Mouse (Mus musculus) lung, embryonic 14.5 days (tissue): Measurements from ENCODE around the gene Mfsd2b. TPM values are rescaled to one million over a fixed set of nuclear protein-coding genes. Genes with fewer than 3 reads are reported as not detected.
"Not testable (repeated sequence)": the region's sequence is repeated elsewhere in the genome, so short reads cannot be mapped to it uniquely, and the experiment has no call there.

Experiments
- ATAC-seq: fragments of 200-750 bp; cut with Nextera tagmentation; 2 replicates; pipeline ENCODE4 v1.8.0; 2017; ENCODE audit warnings: mild to moderate bottlenecking, moderate TSS enrichment, moderate library complexity; ENCODE audit not compliant: insufficient read depth
- DNase-seq: peaks from one replicate; pipeline ENCODE4 v3.0.0-alpha.2; 2015
- H3K27ac ChIP-seq: fragments of 300-500 bp; sonication (generic); 2 replicates; pipeline ENCODE4 v1.5.1; 2014; ENCODE audit warnings: low read depth, mild to moderate bottlenecking, moderate library complexity
- H3K27me3 ChIP-seq: fragments of 300-500 bp; sonication (generic); 2 replicates; pipeline ENCODE4 v1.6.1; 2014; ENCODE audit warnings: low read length, control low read depth; ENCODE audit not compliant: insufficient read depth
- H3K36me3 ChIP-seq: fragments of 300-500 bp; sonication (generic); 2 replicates; pipeline ENCODE4 v1.6.1; 2014; ENCODE audit warnings: control low read depth; ENCODE audit not compliant: insufficient read depth
- H3K4me1 ChIP-seq: fragments of 300-500 bp; sonication (generic); 2 replicates; pipeline ENCODE4 v1.6.1; 2014; ENCODE audit warnings: antibody characterized with exemption, control low read depth; ENCODE audit not compliant: insufficient read depth
- H3K4me2 ChIP-seq: fragments of 300-500 bp; sonication (generic); 2 replicates; pipeline ENCODE4 v1.6.1; 2014; ENCODE audit warnings: mild to moderate bottlenecking
- H3K4me3 ChIP-seq: fragments of 300-500 bp; sonication (generic); 2 replicates; pipeline ENCODE4 v1.5.1; 2014; ENCODE audit warnings: low read depth, low read length
- H3K9ac ChIP-seq: fragments of 300-500 bp; sonication (generic); 2 replicates; pipeline ENCODE4 v1.6.1; 2014
- H3K9me3 ChIP-seq: fragments of 300-500 bp; sonication (generic); 2 replicates; pipeline ENCODE4 v1.6.1; 2016; ENCODE audit warnings: low read depth, low read length, control low read depth
- CTCF ChIP-seq: IDR thresholded peaks from 2 replicates; pipeline ENCODE4 v1.5.1; 2016; ENCODE audit warnings: antibody characterized with exemption, low read depth
- WGBS: fragments of 180-500 bp; shearing (Covaris S2); extraction: QIAGEN DNeasy Blood & Tissue Kit; methylation state at CpG from one replicate; pipeline ENCODE4 v1.1.7; 2014; 5-methylcytosine and 5-hydroxymethylcytosine counted together
- polyA plus RNA-seq: library from polyadenylated mRNA; unstranded; fragments of >200 nt; fragmentation: Nextera tagmentation; extraction: Ambion mirVana; gene quantifications from 2 replicates; pipeline ENCODE4 v1.2.1, GENCODE M21; 2014

The Mfsd2b gene
- polyA plus RNA-seq, 1 experiment from 2014 or later: 2.9 TPM

- ATAC-seq (no peak), DNase-seq (no peak)
- Histone ChIP-seq H3K9me3 (no peaks in the 10 kb centered on the region), H3K4me1 (no peaks in the 10 kb centered on the region), H3K27ac (no peak overlapping the region), H3K27me3 (no peaks in the 10 kb centered on the region), H3K4me2 (no peak overlapping the region), H3K4me3 (no peak overlapping the region), H3K9ac (no peak overlapping the region), H3K36me3 (no peaks in the 10 kb centered on the region)
- no peak for TF ChIP-seq CTCF
These were observed 14.6 kb upstream of the Mfsd2b start for GRCm38 (mm10) chr12:4888739-4889138.

GRCm38 (mm10) chr12:4886581-4886980 is 12.4 kb upstream of the Mfsd2b start:
- ATAC-seq, H3K4me2 ChIP-seq, H3K27ac ChIP-seq, H3K4me1 ChIP-seq, H3K9ac ChIP-seq, H3K9me3 ChIP-seq, H3K27me3 ChIP-seq, DNase-seq, H3K4me3 ChIP-seq: not testable (repeated sequence)
- H3K36me3 ChIP-seq: peaks cover 12% of the 10 kb centered on the region
- whole genome bisulfite sequencing: 91% methylated on average over 4 of the region's 4 CpGs

- Histone ChIP-seq H3K36me3 (peaks cover 14% of the 10 kb centered on the region), H3K4me2 (no peak overlapping the region), H3K9ac (no peak overlapping the region), H3K27me3 (no peaks in the 10 kb centered on the region), H3K9me3 (no peaks in the 10 kb centered on the region), H3K4me1 (no peaks in the 10 kb centered on the region), H3K4me3 (no peak overlapping the region), H3K27ac (no peak overlapping the region)
- WGBS: 66% methylated on average over 1 of the region's 1 CpGs
- ATAC-seq (no peak), DNase-seq (no peak)
- TF ChIP-seq CTCF: no peak
These were observed 10.9 kb upstream of the Mfsd2b start for GRCm38 (mm10) chr12:4885062-4885461.

- peaks cover 14% of the 10 kb centered on the region for H3K36me3 ChIP-seq
- 47% methylated on average over 2 of the region's 2 CpGs for WGBS
- H3K4me1 ChIP-seq: no peaks in the 10 kb centered on the region
- no peaks in the 10 kb centered on the region for H3K9me3 ChIP-seq
- no peak for TF ChIP-seq CTCF
- no peak for ATAC-seq
- H3K9ac ChIP-seq: no peak overlapping the region
- DNase-seq: no peak
- no peak overlapping the region for H3K4me3 ChIP-seq
- H3K27ac ChIP-seq: no peak overlapping the region
- no peak overlapping the region for H3K4me2 ChIP-seq
- no peaks in the 10 kb centered on the region for H3K27me3 ChIP-seq
These were observed 7.9 kb upstream of the Mfsd2b start for GRCm38 (mm10) chr12:4882086-4882485.

- Histone ChIP-seq H3K27me3 (no peaks in the 10 kb centered on the region), H3K9me3 (no peaks in the 10 kb centered on the region), H3K36me3 (peaks cover 14% of the 10 kb centered on the region), H3K4me1 (peaks cover under 1% of the 10 kb centered on the region; the same call in 1 of the 2 replicates), H3K4me3 (no peak overlapping the region), H3K9ac (no peak overlapping the region), H3K4me2 (no peak overlapping the region), H3K27ac (no peak overlapping the region)
- TF ChIP-seq CTCF: peak; percentile 16; the same call in 1 of the 2 replicates
- peak; percentile 27 for DNase-seq
- no peak for ATAC-seq
- WGBS: 94% methylated on average over 5 of the region's 5 CpGs
These were observed 4.9 kb upstream of the Mfsd2b start for GRCm38 (mm10) chr12:4879048-4879447.

GRCm38 (mm10) chr12:4878296-4878783 is 4.2 kb upstream of the Mfsd2b start:
- no peak overlapping the region for H3K4me2 ChIP-seq
- H3K9ac ChIP-seq: no peak overlapping the region
- H3K27me3 ChIP-seq: no peaks in the 10 kb centered on the region
- no peak overlapping the region for H3K4me3 ChIP-seq
- H3K9me3 ChIP-seq: no peaks in the 10 kb centered on the region
- no peak overlapping the region for H3K27ac ChIP-seq
- WGBS: 79% methylated on average over 9 of the region's 9 CpGs
- TF ChIP-seq CTCF: no peak
- H3K4me1 ChIP-seq: peaks cover 5% of the 10 kb centered on the region
- peaks cover 10% of the 10 kb centered on the region for H3K36me3 ChIP-seq
- DNase-seq (no peak), ATAC-seq (no peak)

- H3K27ac ChIP-seq: no peak overlapping the region
- H3K9me3 ChIP-seq: no peaks in the 10 kb centered on the region
- no peak overlapping the region for H3K4me2 ChIP-seq
- H3K9ac ChIP-seq: no peak overlapping the region
- H3K27me3 ChIP-seq: no peaks in the 10 kb centered on the region
- 80% methylated on average over 8 of the region's 8 CpGs for WGBS
- H3K4me1 ChIP-seq: peaks cover 5% of the 10 kb centered on the region
- no peak for TF ChIP-seq CTCF
- 0 out of 2 replicates have a peak, but pooled peaks cover 2% of the 10 kb centered on the region for H3K36me3 ChIP-seq
- no peak for DNase-seq
- H3K4me3 ChIP-seq: no peak overlapping the region
- no peak for ATAC-seq
These were observed 1.5 kb upstream of the Mfsd2b start for GRCm38 (mm10) chr12:4875623-4876022.

GRCm38 (mm10) chr12:4873531-4873930 is 628 bp downstream of the Mfsd2b start:
- no peak for TF ChIP-seq CTCF
- WGBS: 69% methylated on average over 6 of the region's 6 CpGs
- peak overlapping the region; percentile 38; the same call in 1 of the 2 replicates for H3K27ac ChIP-seq
- ATAC-seq (no peak), DNase-seq (no peak)
- H3K4me3 ChIP-seq: peak overlapping the region; percentile 32
- no peaks in the 10 kb centered on the region for H3K27me3 ChIP-seq
- H3K4me2 ChIP-seq: peak overlapping the region; percentile 64
- H3K4me1 ChIP-seq: peaks cover 5% of the 10 kb centered on the region
- H3K36me3 ChIP-seq: no peaks in the 10 kb centered on the region
- no peaks in the 10 kb centered on the region for H3K9me3 ChIP-seq
- H3K9ac ChIP-seq: peak overlapping the region; percentile 50
